Mouse (Mus musculus): Measurements from ENCODE around the gene Sf3a1. TPM values are rescaled to one million over a fixed set of nuclear protein-coding genes. Genes with fewer than 3 reads are reported as not detected.

The Sf3a1 gene
- total and polyA plus RNA-seq, 3 experiments = 32.1 to 101 (median 77.0) TPM

GRCm38 (mm10) chr11:4141505-4141904, 18.6 kb upstream of the Sf3a1 start:
- H3K79me2 ChIP-seq (ENCODE audit: control insufficient read depth, insufficient read depth, low read length, poor library complexity) = no peaks in the 10 kb centered on the region
- DNase-seq (ENCODE audit: low read depth, low spot score) = no peak
- no peaks in the 10 kb centered on the region for H3K4me1 ChIP-seq (ENCODE audit: control insufficient read depth in 1 of 2, insufficient read depth in 2 of 2, low read length in 2 of 2)
- no peak overlapping the region for H3K4me3 ChIP-seq (ENCODE audit: control insufficient read depth in 1 of 2, insufficient read depth in 1 of 2, low read depth in 2 of 2, low read length in 2 of 2)
- H3K36me3 ChIP-seq (ENCODE audit: control insufficient read depth in 1 of 2, insufficient read depth in 2 of 2, low read length in 2 of 2) = no peaks in the 10 kb centered on the region
- no peak overlapping the region for H3K27ac ChIP-seq (ENCODE audit: control insufficient read depth, low read depth, low read length)
- H3K27me3 ChIP-seq (ENCODE audit: control insufficient read depth in 1 of 2, insufficient read depth in 2 of 2, low read length in 2 of 2) = no peaks in the 10 kb centered on the region
- H3K9ac ChIP-seq (ENCODE audit: control insufficient read depth, low read depth, low read length, poor library complexity, severe bottlenecking) = no peak overlapping the region
- TF ChIP-seq RAD21 (IDR thresholded peaks at IDR 0.05; ENCODE audit: low read depth, low read length) = no peak
- TF ChIP-seq MAX (IDR thresholded peaks at IDR 0.05; ENCODE audit: low read length) = no peak
- no peak for TF ChIP-seq MYC (IDR thresholded peaks at IDR 0.05; ENCODE audit: low read depth, low read length)
- TF ChIP-seq CHD2 (IDR thresholded peaks at IDR 0.05; ENCODE audit: low read length) = no peak
- TF ChIP-seq GABPA (IDR thresholded peaks at IDR 0.05; ENCODE audit: low read depth, low read length) = no peak
- no peak for TF ChIP-seq ZC3H11A (IDR thresholded peaks at IDR 0.05; ENCODE audit: low read depth, low read length)
- TF ChIP-seq NRF1 (IDR thresholded peaks at IDR 0.05; ENCODE audit: insufficient read depth, low read depth, low read length, poor library complexity, severe bottlenecking) = no peak
- no peak for TF ChIP-seq MXI1 (IDR thresholded peaks at IDR 0.05; ENCODE audit: low read depth, low read length)
- no peak for TF ChIP-seq GATA1 (IDR thresholded peaks at IDR 0.05; ENCODE audit: low read depth, low read length)
- no peak for TF ChIP-seq UBTF (IDR thresholded peaks at IDR 0.05; ENCODE audit: borderline replicate concordance, insufficient read depth, low read depth, low read length)
- TF ChIP-seq CTCF (IDR thresholded peaks at IDR 0.05 in 2 of 3, conservative IDR thresholded peaks at IDR 0.05 in 1 of 3; ENCODE audit: control insufficient read depth in 1 of 3, insufficient read depth in 1 of 3, low read depth in 2 of 3, low read length in 3 of 3, poor library complexity in 1 of 3, severe bottlenecking in 1 of 3) = no peak
- H3K9me3 ChIP-seq (replicated peaks; ENCODE audit: insufficient read depth, low read length) = no peaks in the 10 kb centered on the region

GRCm38 (mm10) chr11:4142352-4142751, 17.8 kb upstream of the Sf3a1 start:
- Histone ChIP-seq H3K79me2 (ENCODE audit: control insufficient read depth, insufficient read depth, low read length, poor library complexity) (no peaks in the 10 kb centered on the region), H3K27me3 (ENCODE audit: control insufficient read depth in 1 of 2, insufficient read depth in 2 of 2, low read length in 2 of 2) (no peaks in the 10 kb centered on the region), H3K27ac (ENCODE audit: control insufficient read depth, low read depth, low read length) (no peak overlapping the region), H3K9me3 (replicated peaks; ENCODE audit: insufficient read depth, low read length) (no peaks in the 10 kb centered on the region), H3K4me1 (ENCODE audit: control insufficient read depth in 1 of 2, insufficient read depth in 2 of 2, low read length in 2 of 2) (no peaks in the 10 kb centered on the region), H3K36me3 (ENCODE audit: control insufficient read depth in 1 of 2, insufficient read depth in 2 of 2, low read length in 2 of 2) (no peaks in the 10 kb centered on the region), H3K4me3 (ENCODE audit: control insufficient read depth in 1 of 2, insufficient read depth in 1 of 2, low read depth in 2 of 2, low read length in 2 of 2) (no peak overlapping the region), H3K9ac (ENCODE audit: control insufficient read depth, low read depth, low read length, poor library complexity, severe bottlenecking) (no peak overlapping the region)
- DNase-seq (ENCODE audit: low read depth, low spot score) = no peak
- TF ChIP-seq MAFK (IDR thresholded peaks at IDR 0.05; ENCODE audit: borderline replicate concordance, low read depth, low read length) (peak; percentile 56; the same call in 1 of the 2 replicates), UBTF (IDR thresholded peaks at IDR 0.05; ENCODE audit: borderline replicate concordance, insufficient read depth, low read depth, low read length) (no peak)

GRCm38 (mm10) chr11:4143281-4144062, 16.7 kb upstream of the Sf3a1 start:
- no peak for DNase-seq (ENCODE audit: low read depth, low spot score)
- H3K36me3 ChIP-seq (ENCODE audit: control insufficient read depth in 1 of 2, insufficient read depth in 2 of 2, low read length in 2 of 2) = no peaks in the 10 kb centered on the region

More at GRCm38 (mm10) chr11:4143281-4144062, 16.7 kb upstream of the Sf3a1 start:
- no peaks in the 10 kb centered on the region for H3K79me2 ChIP-seq (ENCODE audit: control insufficient read depth, insufficient read depth, low read length, poor library complexity)
- no peaks in the 10 kb centered on the region for H3K4me1 ChIP-seq (ENCODE audit: control insufficient read depth in 1 of 2, insufficient read depth in 2 of 2, low read length in 2 of 2)
- H3K9ac ChIP-seq (ENCODE audit: control insufficient read depth, low read depth, low read length, poor library complexity, severe bottlenecking) = no peak overlapping the region
- no peaks in the 10 kb centered on the region for H3K27me3 ChIP-seq (ENCODE audit: control insufficient read depth in 1 of 2, insufficient read depth in 2 of 2, low read length in 2 of 2)
- H3K9me3 ChIP-seq (replicated peaks; ENCODE audit: insufficient read depth, low read length) = no peaks in the 10 kb centered on the region
- H3K4me3 ChIP-seq (ENCODE audit: control insufficient read depth in 1 of 2, insufficient read depth in 1 of 2, low read depth in 2 of 2, low read length in 2 of 2) = no peak overlapping the region
- no peak overlapping the region for H3K27ac ChIP-seq (ENCODE audit: control insufficient read depth, low read depth, low read length)
- TF ChIP-seq ZMIZ1 (IDR thresholded peaks at IDR 0.05; ENCODE audit: low read depth, low read length) (no peak), CHD2 (IDR thresholded peaks at IDR 0.05; ENCODE audit: low read length) (no peak)
